Mouse (Mus musculus): ENCODE results near the gene Gm34302.
"Not testable (repeated sequence)": the region's sequence is repeated elsewhere in the genome, so short reads cannot be mapped to it uniquely, and the experiment has no call there.

Gm34302 gene

DNA sequence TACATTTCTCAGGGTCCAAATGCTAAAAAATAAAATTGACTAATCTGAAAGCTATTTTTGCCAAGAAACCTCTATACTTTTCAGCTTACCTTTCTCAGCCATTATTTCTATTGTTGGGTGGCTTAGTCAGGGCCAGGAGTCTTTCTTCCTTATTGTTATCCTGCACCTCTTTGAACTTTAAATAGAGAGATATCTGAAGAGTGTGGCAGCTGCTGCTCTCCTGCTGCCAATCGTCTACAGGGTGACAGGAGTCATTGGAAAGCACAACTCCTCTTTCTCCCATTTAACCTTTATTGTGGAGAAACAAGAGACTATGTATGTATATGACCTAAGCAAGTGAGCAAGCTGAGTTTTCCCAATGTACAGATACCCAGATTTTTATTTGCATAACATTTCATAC is at the start of gene Gm34302:
Gm34302 (minus strand) TSS at position 154 of the 400 bp plus-strand sequence.
- DNase-seq (ENCODE audit: extremely low spot score, low spot score): no peak

DNA sequence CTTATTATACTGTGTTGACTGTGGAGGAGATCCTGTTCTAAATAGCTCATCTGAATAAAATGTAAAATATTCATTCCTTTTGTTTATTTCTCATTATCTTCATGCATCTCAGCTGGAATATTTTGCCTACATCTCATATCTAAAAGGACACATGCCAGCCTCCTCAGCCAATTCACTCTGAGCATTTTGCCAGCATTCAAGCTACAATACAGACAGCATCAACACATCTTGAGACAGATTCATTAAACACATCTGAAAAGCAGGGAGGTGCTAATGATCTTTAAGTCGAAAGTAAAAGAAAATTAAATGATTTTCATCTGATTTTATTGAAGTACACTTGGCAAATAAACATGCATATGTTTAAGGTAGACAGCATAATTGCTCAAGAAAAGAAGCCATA is 48.2 kb upstream of the Gm34302 start:
- DNase-seq (ENCODE audit: extremely low spot score, low spot score): no peak

DNA sequence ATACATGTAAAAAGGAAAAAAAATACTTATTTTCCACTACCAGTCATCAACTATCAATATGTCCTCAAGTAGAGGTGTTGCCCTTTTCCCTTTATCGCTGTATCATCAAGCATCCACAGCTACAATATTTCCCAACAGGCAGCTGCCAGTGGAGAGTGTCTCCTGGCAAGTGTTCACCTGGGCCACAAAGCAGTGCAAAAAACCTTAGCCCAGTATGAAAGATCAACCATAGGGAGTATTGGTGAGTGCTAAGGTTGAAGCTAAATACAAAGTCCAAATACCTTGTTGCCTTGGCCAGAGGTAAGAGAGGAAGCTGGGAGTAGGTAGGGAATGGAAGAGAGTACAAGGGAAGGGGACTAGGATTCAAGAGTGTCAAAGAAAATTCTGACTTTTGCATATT is 34.0 kb upstream of the Gm34302 start:
- no peak for DNase-seq (ENCODE audit: extremely low spot score, low spot score)

DNA sequence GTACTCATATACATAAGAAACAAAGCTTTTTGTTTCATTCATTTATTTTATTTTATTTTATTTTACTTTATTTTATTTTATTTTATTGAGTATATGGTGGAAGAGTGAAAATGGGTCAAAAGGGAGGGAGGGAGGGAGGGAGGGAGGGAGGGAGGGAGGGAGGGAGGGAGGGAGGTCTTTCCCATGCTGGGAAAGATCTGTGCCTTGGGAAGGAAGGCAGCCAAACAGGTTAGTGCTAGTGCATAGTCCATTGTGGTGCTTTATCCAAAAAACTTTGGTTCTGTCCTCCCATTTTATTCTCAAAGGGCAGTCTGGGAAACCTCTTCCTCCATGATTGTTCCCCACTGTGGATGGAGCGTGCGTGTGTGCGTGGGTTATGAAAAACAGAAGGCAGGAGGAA is 32.6 kb upstream of the Gm34302 start:
- DNase-seq (ENCODE audit: extremely low spot score, low spot score): not testable (repeated sequence)

DNA sequence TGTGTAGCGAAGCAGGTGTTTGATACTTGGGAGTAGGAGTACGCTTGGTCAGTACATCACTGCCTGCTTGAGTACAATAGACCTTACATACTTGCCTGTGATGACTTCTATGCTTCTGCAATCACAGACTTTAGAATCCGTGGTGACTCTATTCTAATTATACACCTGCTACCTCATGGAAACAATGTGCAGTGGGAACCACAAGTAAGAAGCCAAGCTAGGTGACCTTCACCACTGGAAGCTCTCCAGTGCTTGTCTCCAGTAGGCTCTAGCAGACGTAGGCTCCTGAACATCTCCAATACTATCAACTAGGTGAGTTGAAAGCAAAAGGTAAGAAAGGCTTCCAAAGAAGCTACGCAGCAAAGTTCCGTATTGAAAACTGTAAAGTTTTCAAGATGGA is 27.6 kb upstream of the Gm34302 start:
- no peak for DNase-seq (ENCODE audit: extremely low spot score, low spot score)

DNA sequence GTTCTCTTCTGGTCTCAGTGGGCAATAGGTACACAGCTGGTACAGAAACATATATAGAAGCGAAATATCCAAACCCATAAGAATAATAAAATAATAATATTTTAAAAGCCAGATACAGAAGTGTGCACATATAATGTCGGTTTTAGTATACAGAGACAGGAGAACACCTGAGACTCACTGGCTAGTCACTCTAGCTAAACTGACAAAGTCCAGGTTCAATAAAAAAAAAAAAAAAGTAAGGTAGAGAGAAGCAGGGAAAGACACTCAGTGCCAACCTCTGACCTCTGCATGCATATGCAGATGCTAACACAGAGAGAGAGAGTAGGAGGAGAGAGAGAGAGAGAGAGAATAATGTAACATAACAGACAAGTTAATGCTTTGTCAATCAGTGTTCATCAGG is 25.8 kb upstream of the Gm34302 start:
- DNase-seq (ENCODE audit: extremely low spot score, low spot score): no peak

DNA sequence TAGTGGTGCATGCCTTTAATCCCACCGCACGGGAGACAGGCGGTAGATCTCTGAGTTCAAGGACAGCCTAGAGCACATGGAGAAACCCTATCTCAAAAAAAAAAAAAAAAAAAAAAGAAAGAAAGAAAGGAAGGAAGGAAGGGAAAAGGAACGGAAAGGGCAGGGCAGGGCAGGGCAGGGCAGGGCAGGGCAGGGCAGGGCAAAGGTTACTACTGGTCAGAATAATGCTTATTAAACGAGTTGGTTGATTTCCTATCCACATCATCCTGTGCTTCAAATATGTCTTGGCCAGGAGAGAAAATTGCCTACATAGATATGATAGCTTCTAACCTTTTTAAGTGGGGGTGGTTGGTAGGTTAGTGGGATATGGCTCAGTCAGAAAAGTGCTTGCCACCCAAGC is 25.2 kb upstream of the Gm34302 start:
- no peak for DNase-seq (ENCODE audit: extremely low spot score, low spot score)

DNA sequence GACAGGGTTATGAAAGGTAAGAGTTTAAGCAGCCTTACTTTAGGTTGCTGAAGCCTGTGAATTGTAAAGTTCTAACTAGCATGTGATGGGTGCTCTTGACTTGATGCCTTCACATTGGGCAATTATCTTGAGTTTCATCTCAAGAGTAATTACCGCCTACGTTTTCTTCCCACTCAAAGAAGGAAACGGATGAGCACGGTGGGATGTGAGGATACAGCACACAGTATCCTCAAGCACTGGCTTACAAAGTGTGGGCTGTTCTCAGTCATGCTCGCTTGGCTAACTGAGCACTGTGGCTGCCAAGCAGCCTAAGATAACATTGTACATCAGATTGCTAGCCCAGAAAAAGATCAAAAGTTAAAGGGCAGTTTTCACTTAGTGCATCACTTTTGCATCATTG is 20.8 kb upstream of the Gm34302 start:
- DNase-seq (ENCODE audit: extremely low spot score, low spot score): no peak

DNA sequence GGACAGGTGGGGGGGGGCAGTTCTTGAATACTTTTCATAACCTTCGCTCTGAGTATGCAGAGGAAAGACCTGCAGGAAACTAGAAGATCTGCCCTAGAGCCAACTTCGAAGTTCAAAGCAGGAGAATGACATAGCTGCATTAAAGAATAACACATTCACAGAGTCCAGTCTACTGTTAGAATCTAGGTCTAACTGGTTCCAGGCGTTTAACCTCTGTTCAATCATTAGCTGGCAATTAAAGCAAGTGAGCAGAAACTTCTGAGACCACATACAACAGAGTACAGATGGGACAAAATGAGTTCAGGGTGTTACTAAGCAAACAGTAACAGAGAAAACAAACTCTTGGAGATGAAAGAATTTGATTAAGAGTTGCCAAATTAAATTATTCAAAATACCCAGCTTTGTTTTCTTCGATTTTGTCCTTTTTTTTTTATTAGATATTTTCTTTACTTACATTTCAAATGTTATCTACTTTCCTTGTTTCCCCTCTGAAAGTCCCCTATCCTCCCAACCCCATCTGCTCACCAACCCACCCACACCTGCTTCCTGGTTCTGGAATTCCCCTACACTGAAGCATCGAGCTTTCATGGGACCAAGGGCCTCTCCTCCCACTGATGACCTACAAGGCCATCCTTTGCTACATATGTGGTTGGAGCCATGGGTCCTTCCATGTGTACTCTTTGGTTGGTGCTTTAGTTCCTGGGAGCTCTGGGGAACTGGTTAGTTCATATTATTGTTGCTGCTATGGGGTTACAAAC is 11.1 kb upstream of the Gm34302 start:
- no peak for DNase-seq (ENCODE audit: extremely low spot score, low spot score)

DNA sequence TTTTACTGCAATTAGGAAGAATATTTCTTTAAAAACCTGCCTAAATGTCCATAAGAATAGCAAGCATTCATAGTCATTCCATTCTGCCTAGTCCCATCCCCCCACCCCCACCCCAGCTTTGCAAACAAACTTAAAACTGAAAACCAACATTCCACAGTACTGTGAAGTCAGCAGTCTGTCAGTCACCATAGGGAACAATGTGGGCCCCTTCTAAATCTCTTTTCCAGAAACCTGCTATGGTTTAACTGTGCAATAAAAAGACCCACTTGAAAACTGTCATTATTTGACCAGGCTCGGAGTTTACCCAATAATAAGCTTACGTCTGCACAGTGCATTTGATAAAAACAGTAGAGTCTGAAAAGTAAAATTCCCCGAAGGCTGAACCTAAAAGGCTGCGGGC is 9.9 kb upstream of the Gm34302 start:
- DNase-seq (ENCODE audit: extremely low spot score, low spot score): no peak

DNA sequence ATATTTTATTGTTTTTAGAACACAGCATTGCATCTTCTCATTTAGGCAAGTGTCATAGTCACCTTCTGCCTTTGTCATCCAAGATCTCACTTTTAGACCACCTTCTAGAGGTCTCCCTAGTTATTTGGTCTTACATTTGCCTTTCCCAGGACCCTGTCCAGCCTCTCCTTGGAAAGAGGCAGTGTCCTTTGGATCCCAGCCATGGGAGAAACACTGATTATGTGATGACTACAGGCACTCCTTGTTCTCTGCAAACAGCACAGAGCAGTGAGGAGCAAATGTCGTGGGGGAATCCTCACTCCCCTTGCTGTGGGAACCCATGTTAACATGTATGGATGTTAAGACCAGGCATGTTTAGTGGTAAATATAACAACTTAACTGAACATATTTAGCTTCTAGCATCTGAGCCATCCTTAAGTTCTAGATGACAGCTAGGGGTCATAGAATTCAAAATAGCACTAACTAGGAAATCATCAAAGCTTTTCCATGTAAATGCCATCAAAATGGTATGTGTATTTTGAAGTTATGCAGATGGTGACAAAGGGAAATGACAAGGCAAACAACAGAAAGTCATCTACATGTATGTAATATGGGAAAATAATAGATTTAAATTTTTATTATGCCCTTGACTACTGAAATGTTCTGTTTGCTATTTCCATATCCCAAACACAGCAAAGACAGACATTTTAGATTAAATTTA is 43.1 kb downstream of the Gm34302 start:
- DNase-seq (ENCODE audit: extremely low spot score, low spot score): no peak

DNA sequence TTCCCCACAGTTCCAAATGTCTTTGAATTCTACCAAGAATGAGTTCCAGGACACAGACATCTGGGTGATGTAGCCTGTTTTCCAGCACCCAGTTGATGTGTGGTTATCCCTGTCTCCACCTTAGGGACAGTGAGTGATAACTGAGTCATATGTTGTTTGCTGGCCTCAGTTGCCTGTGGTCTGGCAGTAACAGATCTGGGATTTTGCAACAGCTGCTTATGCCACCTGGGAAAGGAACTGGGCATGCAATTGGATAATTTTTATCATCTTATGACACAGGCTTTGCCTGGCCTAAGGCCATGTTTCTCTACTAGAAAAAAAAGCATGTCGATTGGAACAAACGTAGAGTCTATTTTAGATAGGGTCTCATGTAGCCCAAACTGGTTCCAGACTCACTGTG is 43.9 kb downstream of the Gm34302 start:
- no peak for DNase-seq (ENCODE audit: extremely low spot score, low spot score)

DNA sequence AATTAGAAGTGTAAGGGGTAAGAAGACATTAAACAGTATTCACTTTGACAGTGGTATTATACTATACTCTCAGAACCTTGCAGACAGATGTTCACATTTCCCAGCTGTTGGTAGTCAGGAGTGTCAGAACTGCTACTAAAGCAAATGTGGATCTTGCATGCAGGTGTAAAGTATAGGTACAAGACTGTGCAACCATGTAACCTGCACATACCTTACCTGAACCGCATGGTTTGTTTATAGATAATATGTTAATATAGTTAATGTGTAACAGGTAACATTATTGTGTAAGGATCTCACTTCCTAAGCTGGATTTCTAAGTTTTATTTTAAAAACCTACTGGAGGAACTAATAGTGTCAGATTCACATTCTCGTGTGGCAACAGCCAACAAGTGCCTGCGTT is 44.8 kb downstream of the Gm34302 start:
- no peak for DNase-seq (ENCODE audit: extremely low spot score, low spot score)

Data from neural tube, embryonic 10.5 days (tissue).